Mouse (Mus musculus): Measurements from ENCODE around the gene Bsdc1. TPM values are rescaled to one million over a fixed set of nuclear protein-coding genes. Genes with fewer than 3 reads are reported as not detected.

Gene Bsdc1
- polyA plus RNA-seq, 1 experiment from 2014 or later, result 48.7 TPM

GRCm38 (mm10) chr4:129481090-129481489 is 19.7 kb downstream of the Bsdc1 start:
- Histone ChIP-seq H3K9me3 (replicated peaks) (no peaks in the 10 kb centered on the region), H3K36me3 (peaks cover 100% of the 10 kb centered on the region), H3K9ac (no peak overlapping the region), H3K27ac (no peak overlapping the region), H3K4me2 (no peak overlapping the region), H3K4me1 (replicated peaks) (peaks cover 16% of the 10 kb centered on the region), H3K27me3 (no peaks in the 10 kb centered on the region), H3K4me3 (replicated peaks) (no peak overlapping the region)
- 88% methylated on average over 1 of the region's 1 CpGs for WGBS (ENCODE audit: insufficient replicate concordance)
- ATAC-seq (ENCODE audit: low read depth), result no peak
- DNase-seq, result no peak

- 12% methylated on average over 70 of the region's 70 CpGs for WGBS (ENCODE audit: insufficient replicate concordance)
- Histone ChIP-seq H3K27ac (no peak within 1 kb of the TSS), H3K27me3 (peaks cover 40% of the 10 kb centered on the region), H3K4me2 (peak within 1 kb of the TSS; percentile 62), H3K9me3 (replicated peaks) (no peaks in the 10 kb centered on the region), H3K9ac (peak within 1 kb of the TSS; percentile 39; the same call in 1 of the 2 replicates), H3K4me3 (replicated peaks) (peak within 1 kb of the TSS; percentile 31), H3K36me3 (peaks cover 34% of the 10 kb centered on the region), H3K4me1 (replicated peaks) (peaks cover 31% of the 10 kb centered on the region)
- no peak for DNase-seq
- ATAC-seq (ENCODE audit: low read depth), result peak; percentile 47
These were observed 29.8 kb downstream of the Bsdc1 start, which contains the start of the genes Tssk3 and Fam229a for GRCm38 (mm10) chr4:129490972-129491880. Gene Tssk3 (minus strand): TSS chr4:129491022. Gene Fam229a (plus strand): TSS chr4:129491190.

GRCm38 (mm10) chr4:129494681-129495080 is 33.3 kb downstream of the Bsdc1 start:
- Histone ChIP-seq H3K27me3 (peaks cover 53% of the 10 kb centered on the region), H3K4me2 (no peak overlapping the region), H3K4me1 (replicated peaks) (peaks cover 46% of the 10 kb centered on the region)

GRCm38 (mm10) chr4:129495672-129496562 is 34.5 kb downstream of the Bsdc1 start:
- no peak overlapping the region for H3K4me3 ChIP-seq (replicated peaks)
- peaks cover 44% of the 10 kb centered on the region for H3K27me3 ChIP-seq
- no peak for ATAC-seq (ENCODE audit: low read depth)
- H3K9me3 ChIP-seq (replicated peaks), result no peaks in the 10 kb centered on the region
- H3K4me1 ChIP-seq (replicated peaks), result peaks cover 55% of the 10 kb centered on the region
- 0 out of 2 replicates have a peak overlapping the region, but pooled peaks have one; percentile 2 for H3K4me2 ChIP-seq
- DNase-seq, result no peak
- H3K36me3 ChIP-seq, result no peaks in the 10 kb centered on the region
- H3K27ac ChIP-seq, result peak overlapping the region; percentile 8; the same call in 1 of the 2 replicates
- no peak overlapping the region for H3K9ac ChIP-seq
- WGBS (ENCODE audit: insufficient replicate concordance), result 23% methylated on average over 16 of the region's 16 CpGs

More at GRCm38 (mm10) chr4:129494681-129495080, 33.3 kb downstream of the Bsdc1 start:
- DNase-seq, result no peak
- H3K36me3 ChIP-seq, result peaks cover 1% of the 10 kb centered on the region; the same call in 1 of the 2 replicates
- no peak for ATAC-seq (ENCODE audit: low read depth)
- 52% methylated on average over 7 of the region's 7 CpGs for WGBS (ENCODE audit: insufficient replicate concordance)
- no peak overlapping the region for H3K4me3 ChIP-seq (replicated peaks)
- no peak overlapping the region for H3K27ac ChIP-seq
- H3K9ac ChIP-seq, result no peak overlapping the region
- no peaks in the 10 kb centered on the region for H3K9me3 ChIP-seq (replicated peaks)

- Histone ChIP-seq H3K4me3 (replicated peaks) (no peak overlapping the region), H3K27ac (peak overlapping the region; percentile 47), H3K9me3 (replicated peaks) (no peaks in the 10 kb centered on the region), H3K9ac (no peak overlapping the region), H3K36me3 (no peaks in the 10 kb centered on the region), H3K27me3 (peaks cover 40% of the 10 kb centered on the region), H3K4me2 (0 out of 2 replicates have a peak overlapping the region, but pooled peaks have one; percentile 14), H3K4me1 (replicated peaks) (peaks cover 55% of the 10 kb centered on the region)
- DNase-seq, result no peak
- 8% methylated on average over 6 of the region's 6 CpGs for WGBS (ENCODE audit: insufficient replicate concordance)
- ATAC-seq (ENCODE audit: low read depth), result peak; percentile 19; the same call in 1 of the 2 replicates
These were observed 35.2 kb downstream of the Bsdc1 start for GRCm38 (mm10) chr4:129496631-129497030.

GRCm38 (mm10) chr4:129498941-129499340 is 37.6 kb downstream of the Bsdc1 start:
- H3K27me3 ChIP-seq, result peaks cover 30% of the 10 kb centered on the region
- ATAC-seq (ENCODE audit: low read depth), result no peak
- WGBS (ENCODE audit: insufficient replicate concordance), result 61% methylated on average over 3 of the region's 3 CpGs
- H3K36me3 ChIP-seq, result no peaks in the 10 kb centered on the region
- DNase-seq, result no peak
- no peak overlapping the region for H3K9ac ChIP-seq
- peak overlapping the region; percentile 79 for H3K27ac ChIP-seq
- H3K4me2 ChIP-seq, result no peak overlapping the region
- peaks cover 71% of the 10 kb centered on the region for H3K4me1 ChIP-seq (replicated peaks)
- no peak overlapping the region for H3K4me3 ChIP-seq (replicated peaks)
- no peaks in the 10 kb centered on the region for H3K9me3 ChIP-seq (replicated peaks)

GRCm38 (mm10) chr4:129500017-129500416 is 38.6 kb downstream of the Bsdc1 start:
- H3K4me3 ChIP-seq (replicated peaks), result peak overlapping the region; percentile 68
- peak overlapping the region; percentile 79 for H3K27ac ChIP-seq
- peaks cover 30% of the 10 kb centered on the region for H3K27me3 ChIP-seq
- H3K4me1 ChIP-seq (replicated peaks), result peaks cover 70% of the 10 kb centered on the region
- no peaks in the 10 kb centered on the region for H3K9me3 ChIP-seq (replicated peaks)
- no peak for DNase-seq
- peak overlapping the region; percentile 70 for H3K9ac ChIP-seq
- 70% methylated on average over 8 of the region's 8 CpGs for WGBS (ENCODE audit: insufficient replicate concordance)
- no peaks in the 10 kb centered on the region for H3K36me3 ChIP-seq
- H3K4me2 ChIP-seq, result peak overlapping the region; percentile 90
- ATAC-seq (ENCODE audit: low read depth), result no peak

- peaks cover 62% of the 10 kb centered on the region for H3K4me1 ChIP-seq (replicated peaks)
- WGBS (ENCODE audit: insufficient replicate concordance), result 3% methylated on average over 45 of the region's 49 CpGs
- peak overlapping the region; percentile 90 for H3K4me2 ChIP-seq
- DNase-seq, result peak; percentile 64
- H3K36me3 ChIP-seq, result no peaks in the 10 kb centered on the region
- peak overlapping the region; percentile 68 for H3K4me3 ChIP-seq (replicated peaks)
- no peaks in the 10 kb centered on the region for H3K9me3 ChIP-seq (replicated peaks)
- peak; percentile 79 for ATAC-seq (ENCODE audit: low read depth)
- peak overlapping the region; percentile 79 for H3K27ac ChIP-seq
- H3K9ac ChIP-seq, result peak overlapping the region; percentile 70
- peaks cover 27% of the 10 kb centered on the region for H3K27me3 ChIP-seq
These were observed 39.5 kb downstream of the Bsdc1 start for GRCm38 (mm10) chr4:129500607-129501566.

- Histone ChIP-seq H3K27ac (no peak overlapping the region), H3K27me3 (peaks cover 12% of the 10 kb centered on the region; the same call in 1 of the 2 replicates), H3K36me3 (no peaks in the 10 kb centered on the region), H3K4me2 (no peak overlapping the region), H3K9ac (no peak overlapping the region), H3K9me3 (replicated peaks) (no peaks in the 10 kb centered on the region), H3K4me3 (replicated peaks) (no peak overlapping the region), H3K4me1 (replicated peaks) (peaks cover 49% of the 10 kb centered on the region)
- DNase-seq (no peak), ATAC-seq (ENCODE audit: low read depth) (no peak)
- 30% methylated on average over 9 of the region's 9 CpGs for WGBS (ENCODE audit: insufficient replicate concordance)
These were observed 41.0 kb downstream of the Bsdc1 start for GRCm38 (mm10) chr4:129502327-129502888.

- no peaks in the 10 kb centered on the region for H3K9me3 ChIP-seq (replicated peaks)
- no peak overlapping the region for H3K9ac ChIP-seq
- peaks cover 46% of the 10 kb centered on the region for H3K4me1 ChIP-seq (replicated peaks)
- no peak overlapping the region for H3K4me2 ChIP-seq
- DNase-seq (no peak), ATAC-seq (ENCODE audit: low read depth) (no peak)
- peaks cover 10% of the 10 kb centered on the region; the same call in 1 of the 2 replicates for H3K27me3 ChIP-seq
- no peak overlapping the region for H3K4me3 ChIP-seq (replicated peaks)
- H3K36me3 ChIP-seq, result no peaks in the 10 kb centered on the region
- WGBS (ENCODE audit: insufficient replicate concordance), result 37% methylated on average over 11 of the region's 11 CpGs
- no peak overlapping the region for H3K27ac ChIP-seq
These were observed 41.6 kb downstream of the Bsdc1 start for GRCm38 (mm10) chr4:129502901-129503444.
